Mouse (Mus musculus): ENCODE measurements around the gene Fam234b.

- TF ChIP-seq CTCF (IDR thresholded peaks at IDR 0.05; ENCODE audit: insufficient read depth, low read depth, low read length) (no peak), POLR2A (IDR thresholded peaks at IDR 0.05; ENCODE audit: insufficient read depth, low read depth, low read length) (no peak)
Measured at GRCm38 (mm10) chr6:135254153-135254552, 56.4 kb downstream of the Fam234b start, which contains the start of gene Gsg1.
